Mouse (Mus musculus): Measurements from ENCODE around the gene Zbtb22. TPM values are rescaled to one million over a fixed set of nuclear protein-coding genes. Genes with fewer than 3 reads are reported as not detected.

The Zbtb22 gene
- 20.2 TPM for polyA plus RNA-seq (2017; shearing (Covaris generic))

GRCm38 (mm10) chr17:33915671-33916250 is at the start of gene Zbtb22, which contains the start of gene Tapbp:
Zbtb22 (plus strand) TSS chr17:33915904.
Tapbp (plus strand) TSS chr17:33915899.

DNA sequence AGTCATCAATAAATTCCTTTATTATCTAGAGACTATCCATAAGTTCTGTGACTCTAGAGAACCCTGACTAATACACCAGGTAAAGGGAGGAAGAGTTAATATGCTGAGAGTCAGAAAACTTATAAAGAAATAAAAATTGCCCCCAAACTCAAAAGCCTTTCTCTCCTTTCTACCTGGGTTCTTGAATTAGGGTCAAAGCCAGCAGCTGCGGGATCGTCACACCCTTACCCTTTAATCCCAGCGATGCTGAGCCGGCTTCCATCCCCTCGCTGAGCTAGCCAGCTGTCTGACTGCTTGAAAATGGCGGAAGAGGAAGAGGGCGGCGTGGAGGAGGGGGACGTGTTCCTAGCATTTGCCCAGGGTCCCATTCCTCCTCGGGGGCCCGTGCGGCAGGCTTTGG is 42.2 kb upstream of the Zbtb22 start, which contains the start of gene Gm7029:
TSS of gene Gm7029 (plus strand) at position 301 of the 400 bp plus-strand sequence.

GRCm38 (mm10) chr17:33890533-33891059 is 25.1 kb upstream of the Zbtb22 start, which contains the start of gene Kifc1:
Kifc1 (minus strand) TSS chr17:33890661.

DNA sequence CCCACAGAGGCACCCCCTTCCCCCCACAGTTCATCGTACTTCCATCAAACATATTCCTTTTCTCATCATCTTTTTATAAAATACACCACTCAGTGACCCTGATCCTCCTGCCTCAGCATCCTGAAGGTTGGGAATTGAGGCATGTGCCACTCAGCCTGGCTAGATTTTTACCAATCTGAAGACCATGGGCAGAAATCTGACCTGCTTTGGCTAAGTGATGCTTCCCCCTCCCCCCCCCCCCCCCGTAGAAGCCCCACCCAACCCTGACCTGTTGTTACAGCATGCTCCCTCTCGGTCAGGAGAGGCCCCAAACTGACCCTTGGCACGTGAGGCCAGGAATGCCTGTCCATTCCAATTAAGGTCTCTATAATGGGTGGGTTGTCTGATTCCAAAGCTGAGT is 10.9 kb upstream of the Zbtb22 start, which contains the start of gene Platr17:
TSS of gene Platr17 (plus strand) at position 301 of the 400 bp plus-strand sequence.

DNA sequence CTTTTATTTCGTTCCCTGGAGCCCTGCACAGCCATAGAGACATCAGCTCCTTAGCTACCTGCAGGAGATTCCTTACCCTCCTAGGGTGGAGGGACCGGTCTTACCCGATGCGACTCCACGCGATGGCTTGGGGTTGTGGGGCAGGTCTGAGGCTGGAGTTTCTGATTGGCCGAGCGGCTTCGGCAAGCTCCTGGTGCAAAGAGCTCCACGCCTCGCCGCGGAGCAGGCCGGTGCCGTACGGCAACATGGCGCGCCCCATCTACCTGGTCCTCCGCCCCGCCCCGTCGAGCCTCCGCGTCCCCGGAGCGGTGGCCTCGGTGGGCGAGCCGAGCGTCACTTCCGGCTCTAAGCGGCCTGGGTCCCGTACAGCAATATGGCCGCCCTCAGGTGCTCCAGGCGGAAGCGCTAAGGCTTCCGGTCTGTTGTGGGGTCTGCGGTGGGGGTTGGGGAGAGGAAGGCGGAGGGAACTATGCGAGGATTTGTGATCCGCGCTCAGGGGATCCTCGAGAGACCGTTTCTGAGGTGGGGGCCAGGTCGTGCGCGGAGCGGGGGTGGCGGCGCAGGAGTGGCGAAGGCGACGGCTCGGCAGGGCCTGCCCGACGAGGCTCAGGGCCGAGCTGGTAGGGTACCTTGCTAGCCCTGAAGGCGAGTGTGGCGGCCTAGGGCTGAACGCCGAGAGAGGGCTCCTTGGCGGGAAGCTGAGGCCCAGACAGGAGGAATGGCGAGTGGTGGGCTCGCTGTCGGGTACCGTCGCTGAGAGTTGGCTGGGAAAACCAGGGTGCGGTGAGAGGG is 6.4 kb upstream of the Zbtb22 start, which contains the start of gene Daxx:
TSS of gene Daxx (plus strand) at position 338 of the 792 bp plus-strand sequence.

GRCm38 (mm10) chr17:33929371-33930279 is 13.9 kb downstream of the Zbtb22 start, which contains the start of gene Rgl2:
Rgl2 (plus strand) TSS chr17:33929543.

GRCm38 (mm10) chr17:33940206-33940805 is 24.6 kb downstream of the Zbtb22 start, which contains the start of the genes Pfdn6 and Wdr46:
Pfdn6 (minus strand) TSS chr17:33940343.
Wdr46 (plus strand) TSS chr17:33940660.

DNA sequence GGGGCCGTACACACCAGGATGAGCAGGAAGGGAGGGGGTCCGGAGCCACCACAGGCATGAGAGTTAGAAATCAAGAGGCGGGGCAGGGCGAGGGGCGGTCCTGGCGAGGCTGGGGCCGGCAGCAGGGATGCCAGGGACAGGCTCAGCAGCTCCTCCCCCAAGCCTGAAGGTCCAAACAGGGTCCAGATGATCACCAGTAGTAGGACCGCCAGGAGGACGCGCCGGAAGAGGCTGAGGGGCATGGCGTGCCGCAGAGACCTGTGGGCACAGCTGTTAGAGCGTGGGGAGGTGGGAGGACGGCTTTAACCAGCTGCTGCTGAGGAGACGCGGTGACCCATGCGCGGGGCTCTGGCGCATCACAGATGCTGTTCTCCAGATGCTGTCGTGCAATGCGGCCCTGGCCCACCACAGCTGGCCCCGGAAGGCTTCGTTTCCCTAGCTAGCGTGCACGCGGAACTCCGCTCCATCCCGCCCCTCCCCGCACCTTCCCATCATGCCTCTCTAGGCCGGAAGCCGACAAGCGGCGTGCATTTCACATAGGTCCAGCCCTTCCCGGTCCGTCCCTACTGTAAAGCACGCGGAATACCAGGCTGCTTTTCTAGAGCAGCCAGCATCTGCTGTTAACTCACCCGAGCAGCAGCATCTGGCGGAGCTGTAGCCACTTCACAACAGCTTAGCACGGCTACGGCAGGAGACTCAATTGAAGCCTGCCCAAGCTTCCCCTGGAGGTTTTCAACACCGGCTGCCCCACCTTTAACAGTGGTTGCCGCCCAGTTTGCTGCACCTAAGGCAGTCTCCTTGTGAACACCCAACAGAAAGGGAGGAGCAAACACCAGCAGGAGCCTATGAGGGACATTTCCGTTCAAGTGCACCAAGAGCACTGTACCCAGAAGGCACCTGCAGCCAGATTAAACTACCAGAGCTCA is 35.6 kb downstream of the Zbtb22 start, which contains the start of gene B3galt4:
TSS of gene B3galt4 (minus strand) at position 468 of the 926 bp plus-strand sequence.

DNA sequence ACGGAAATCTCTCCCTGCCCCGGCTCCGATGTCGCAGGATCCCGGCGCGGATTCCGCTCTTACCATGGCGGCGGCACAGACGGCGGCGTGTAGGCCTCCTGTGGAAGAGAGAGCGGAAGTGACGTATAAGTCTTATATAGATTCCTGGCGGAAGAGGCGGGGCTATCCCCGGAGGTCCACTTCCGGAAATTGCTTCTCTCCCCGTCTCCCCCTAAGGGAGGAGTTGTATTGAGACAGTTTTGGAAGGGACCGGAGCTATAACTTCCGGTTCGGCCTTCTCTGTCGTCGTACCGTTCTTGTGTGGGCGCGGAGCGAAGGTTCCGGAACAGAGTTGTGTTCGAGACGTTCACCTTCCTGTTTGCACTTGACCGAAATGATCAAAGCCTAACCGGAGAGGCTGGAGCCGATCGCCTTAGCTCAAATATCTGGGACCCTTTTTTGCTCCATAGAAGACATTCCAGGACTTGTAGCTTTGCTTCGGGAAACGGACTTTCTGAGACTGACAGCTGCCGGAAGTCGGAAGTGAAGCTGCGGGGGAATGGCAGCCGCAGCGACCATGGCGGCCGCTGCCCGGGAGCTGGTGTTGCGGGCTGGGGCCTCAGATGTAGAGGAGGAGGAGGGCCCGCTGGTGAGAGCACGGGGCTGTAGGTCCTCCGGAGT is 40.0 kb downstream of the Zbtb22 start, which contains the start of the genes Vps52 and Rps18:
TSS of gene Vps52 (plus strand) at position 258 of the 660 bp plus-strand sequence.
TSS of gene Rps18 (minus strand) at position 447 of the 660 bp plus-strand sequence.

Other genes starting within 250 kb of the Zbtb22 start
- gene Hnrnpm, start 229.0 kb upstream of the Zbtb22 start, polyA plus RNA-seq (2017; shearing (Covaris generic)) = 416 TPM
- gene March2, start 197.2 kb upstream of the Zbtb22 start, polyA plus RNA-seq (2017; shearing (Covaris generic)) = 50.9 TPM
- 298 TPM for gene Rab11b, start 155.4 kb upstream of the Zbtb22 start, polyA plus RNA-seq (2017; shearing (Covaris generic))
- 4.4 TPM for gene Angptl4, start 134.1 kb upstream of the Zbtb22 start, polyA plus RNA-seq (2017; shearing (Covaris generic))
- gene Kank3, start 105.4 kb upstream of the Zbtb22 start, polyA plus RNA-seq (2017; shearing (Covaris generic)) = 3.4 TPM
- gene Rps28, start 91.3 kb upstream of the Zbtb22 start, polyA plus RNA-seq (2017; shearing (Covaris generic)) = 1,074 TPM
- gene Ndufa7, start 91.3 kb upstream of the Zbtb22 start, polyA plus RNA-seq (2017; shearing (Covaris generic)) = 386 TPM
- gene Cd320, start 72.8 kb upstream of the Zbtb22 start, polyA plus RNA-seq (2017; shearing (Covaris generic)) = 32.2 TPM
- not detected for gene Gm7029, start 42.1 kb upstream of the Zbtb22 start, polyA plus RNA-seq (2017; shearing (Covaris generic))
- gene Kifc1, start 25.2 kb upstream of the Zbtb22 start, polyA plus RNA-seq (2017; shearing (Covaris generic)) = 8.5 TPM
- gene Platr17, start 10.8 kb upstream of the Zbtb22 start, polyA plus RNA-seq (2017; shearing (Covaris generic)) = 5.0 TPM
- gene Daxx, start 6.5 kb upstream of the Zbtb22 start, polyA plus RNA-seq (2017; shearing (Covaris generic)) = 132 TPM
- 697 TPM for gene Tapbp, start within 50 bp of the Zbtb22 start, polyA plus RNA-seq (2017; shearing (Covaris generic))
- 135 TPM for gene Rgl2, start 13.6 kb downstream of the Zbtb22 start, polyA plus RNA-seq (2017; shearing (Covaris generic))
- gene Pfdn6, start 24.4 kb downstream of the Zbtb22 start, polyA plus RNA-seq (2017; shearing (Covaris generic)) = 140 TPM
- 58.5 TPM for gene Wdr46, start 24.8 kb downstream of the Zbtb22 start, polyA plus RNA-seq (2017; shearing (Covaris generic))
- gene B3galt4, start 35.6 kb downstream of the Zbtb22 start, polyA plus RNA-seq (2017; shearing (Covaris generic)) = 30.8 TPM
- 89.2 TPM for gene Vps52, start 39.9 kb downstream of the Zbtb22 start, polyA plus RNA-seq (2017; shearing (Covaris generic))
- 2,816 TPM for gene Rps18, start 40.1 kb downstream of the Zbtb22 start, polyA plus RNA-seq (2017; shearing (Covaris generic))
- 13,533 TPM for gene H2-K1, start 84.4 kb downstream of the Zbtb22 start, polyA plus RNA-seq (2017; shearing (Covaris generic))
- gene Ring1, start 108.8 kb downstream of the Zbtb22 start, polyA plus RNA-seq (2017; shearing (Covaris generic)) = 21.4 TPM
- 41.5 TPM for gene H2-Ke6, start 112.2 kb downstream of the Zbtb22 start, polyA plus RNA-seq (2017; shearing (Covaris generic))
- 132 TPM for gene Slc39a7, start 115.8 kb downstream of the Zbtb22 start, polyA plus RNA-seq (2017; shearing (Covaris generic))
- 22.6 TPM for gene Rxrb, start 115.9 kb downstream of the Zbtb22 start, polyA plus RNA-seq (2017; shearing (Covaris generic))
- gene Col11a2, start 123.5 kb downstream of the Zbtb22 start, polyA plus RNA-seq (2017; shearing (Covaris generic)) = 3.3 TPM
- 34.3 TPM for gene H2-Oa, start 176.4 kb downstream of the Zbtb22 start, polyA plus RNA-seq (2017; shearing (Covaris generic))
- 108 TPM for gene H2-DMa, start 203.6 kb downstream of the Zbtb22 start, polyA plus RNA-seq (2017; shearing (Covaris generic))
- gene Brd2, start 206.7 kb downstream of the Zbtb22 start, polyA plus RNA-seq (2017; shearing (Covaris generic)) = 142 TPM
- 5.1 TPM for gene H2-DMb2, start 227.4 kb downstream of the Zbtb22 start, polyA plus RNA-seq (2017; shearing (Covaris generic))
- gene H2-DMb1, start 237.2 kb downstream of the Zbtb22 start, polyA plus RNA-seq (2017; shearing (Covaris generic)) = 4.3 TPM

Data from activated CD4-positive, CD25-positive, alpha-beta regulatory T cell, adult 9 weeks (primary cell).